Mouse (Mus musculus): Measurements from ENCODE around the gene Ccdc60. TPM values are rescaled to one million over a fixed set of nuclear protein-coding genes. Genes with fewer than 3 reads are reported as not detected.
"Not testable (repeated sequence)": the region's sequence is repeated elsewhere in the genome, so short reads cannot be mapped to it uniquely, and the experiment has no call there.

The Ccdc60 gene
- not detected in 2 replicates for polyA plus RNA-seq (2012; ENCODE audit: insufficient read depth, insufficient read length, missing spikeins)

DNA sequence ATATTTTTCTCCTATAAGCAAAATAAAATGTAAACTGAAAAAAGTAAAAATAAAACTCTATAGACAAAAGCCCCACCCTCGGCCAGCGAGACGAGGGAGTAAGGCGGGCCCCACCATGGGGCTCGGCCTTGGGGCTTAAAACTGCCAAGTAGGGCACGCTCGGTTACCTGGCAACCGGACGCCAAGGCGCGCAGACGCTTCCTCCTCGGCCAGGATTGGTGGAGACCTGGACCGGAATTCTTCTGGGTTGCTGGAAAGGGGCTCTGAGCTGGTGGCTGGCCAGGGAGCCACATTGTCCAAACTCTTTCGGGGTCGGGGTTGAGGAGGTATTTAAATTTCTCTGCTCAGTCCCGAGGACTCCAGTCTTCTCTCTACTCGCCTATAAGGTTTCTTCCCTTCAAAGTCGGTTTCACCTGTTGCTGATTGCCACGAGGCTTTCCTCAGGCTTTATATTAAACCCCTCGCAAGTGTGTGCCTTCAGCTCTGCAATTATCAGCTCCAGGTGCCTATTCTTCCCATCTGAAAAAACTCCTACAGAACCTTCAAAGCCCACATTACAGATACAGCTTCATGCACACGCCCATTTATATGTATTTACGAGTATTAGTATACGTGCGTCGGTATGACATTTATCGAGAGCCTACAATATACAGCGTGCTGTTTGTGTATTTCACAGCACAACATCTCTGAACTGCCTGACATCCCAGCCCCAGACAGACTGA, at the start of gene Ccdc60:
Ccdc60 (minus strand) TSS at position 137 of the 722 bp plus-strand sequence.
- TF ChIP-seq CTCF (IDR thresholded peaks at IDR 0.05; ENCODE audit: low read depth, low read length) (no peak), POLR2A (IDR thresholded peaks at IDR 0.05; ENCODE audit: borderline replicate concordance, low read depth, low read length) (no peak)
- no peak within 1 kb of the TSS for H3K27ac ChIP-seq (ENCODE audit: insufficient read depth, low read depth, low read length)
- no peak within 1 kb of the TSS for H3K4me3 ChIP-seq (ENCODE audit: insufficient read depth, low read length)
- H3K4me1 ChIP-seq (ENCODE audit: control insufficient read depth, insufficient read depth, low read length) = no peaks in the 10 kb centered on the region

DNA sequence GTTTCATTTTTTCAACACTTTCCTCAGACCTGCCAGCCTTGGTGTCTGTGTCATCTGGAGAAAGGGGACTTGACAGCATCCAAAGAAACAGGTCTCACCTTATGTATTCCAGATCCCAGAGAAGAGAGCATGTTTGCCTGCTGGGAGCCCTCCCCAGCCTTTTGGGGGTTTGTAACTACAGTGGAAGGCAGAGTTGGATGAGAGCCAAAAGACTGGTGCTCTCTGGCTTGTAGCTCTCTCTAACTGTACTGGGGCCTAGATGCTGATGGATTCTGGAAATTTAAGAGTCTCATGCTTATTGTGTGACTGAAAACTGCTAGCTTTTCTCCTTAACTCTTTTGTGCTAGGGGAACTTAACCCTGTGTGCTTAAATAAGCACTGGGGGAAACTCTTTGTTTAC, 47.4 kb upstream of the Ccdc60 start:
- no peak overlapping the region for H3K4me3 ChIP-seq (ENCODE audit: insufficient read depth, low read length)
- no peak for TF ChIP-seq POLR2A (IDR thresholded peaks at IDR 0.05; ENCODE audit: borderline replicate concordance, low read depth, low read length)
- TF ChIP-seq CTCF (IDR thresholded peaks at IDR 0.05; ENCODE audit: low read depth, low read length) = no peak
- no peaks in the 10 kb centered on the region for H3K4me1 ChIP-seq (ENCODE audit: control insufficient read depth, insufficient read depth, low read length)
- no peak overlapping the region for H3K27ac ChIP-seq (ENCODE audit: insufficient read depth, low read depth, low read length)

DNA sequence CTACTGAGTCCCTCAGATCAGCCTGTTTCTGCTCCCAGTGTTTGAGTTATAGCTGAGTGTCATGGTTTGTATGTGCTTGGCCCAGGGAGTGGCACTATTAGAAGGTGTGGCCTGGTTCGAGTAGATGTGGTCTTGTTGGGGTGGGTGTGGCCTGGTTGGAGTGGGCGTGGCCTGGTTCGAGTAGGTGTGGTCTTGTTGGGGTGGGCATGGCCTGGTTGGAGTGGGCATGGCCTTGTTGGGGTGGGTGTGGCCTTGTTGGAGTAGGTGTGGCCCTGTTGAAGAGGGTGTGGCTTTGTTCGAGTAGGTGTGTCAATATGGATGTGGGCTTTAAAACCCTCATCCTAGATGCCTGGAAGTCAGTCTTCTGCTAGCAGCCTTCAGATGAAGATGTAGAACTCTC, 40.1 kb upstream of the Ccdc60 start:
- H3K4me1 ChIP-seq (ENCODE audit: control insufficient read depth, insufficient read depth, low read length) = no peaks in the 10 kb centered on the region
- H3K27ac ChIP-seq (ENCODE audit: insufficient read depth, low read depth, low read length) = no peak overlapping the region
- no peak for TF ChIP-seq CTCF (IDR thresholded peaks at IDR 0.05; ENCODE audit: low read depth, low read length)
- no peak for TF ChIP-seq POLR2A (IDR thresholded peaks at IDR 0.05; ENCODE audit: borderline replicate concordance, low read depth, low read length)
- no peak overlapping the region for H3K4me3 ChIP-seq (ENCODE audit: insufficient read depth, low read length)

DNA sequence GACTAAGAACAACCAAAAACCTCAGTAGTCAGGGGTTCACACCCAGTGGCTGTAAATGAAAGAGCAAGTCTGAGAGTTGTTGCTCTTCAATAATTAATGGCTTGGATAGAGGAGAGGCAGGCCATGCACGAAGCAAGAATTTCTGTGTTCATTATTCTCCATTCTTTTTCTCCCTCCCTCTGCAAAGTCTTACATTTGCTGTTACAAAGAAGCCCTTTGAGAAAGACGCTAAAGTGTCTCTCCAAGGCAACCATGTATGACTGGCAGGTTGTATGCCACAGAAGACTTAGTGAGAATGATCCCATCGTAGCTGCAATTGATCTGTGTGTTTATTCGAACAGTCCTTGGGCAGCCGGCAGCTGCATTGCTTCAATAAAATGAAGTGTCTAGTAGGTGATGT, 34.6 kb upstream of the Ccdc60 start:
- H3K4me1 ChIP-seq (ENCODE audit: control insufficient read depth, insufficient read depth, low read length) = no peaks in the 10 kb centered on the region
- no peak overlapping the region for H3K27ac ChIP-seq (ENCODE audit: insufficient read depth, low read depth, low read length)
- H3K4me3 ChIP-seq (ENCODE audit: insufficient read depth, low read length) = no peak overlapping the region
- TF ChIP-seq CTCF (IDR thresholded peaks at IDR 0.05; ENCODE audit: low read depth, low read length) = no peak
- no peak for TF ChIP-seq POLR2A (IDR thresholded peaks at IDR 0.05; ENCODE audit: borderline replicate concordance, low read depth, low read length)

DNA sequence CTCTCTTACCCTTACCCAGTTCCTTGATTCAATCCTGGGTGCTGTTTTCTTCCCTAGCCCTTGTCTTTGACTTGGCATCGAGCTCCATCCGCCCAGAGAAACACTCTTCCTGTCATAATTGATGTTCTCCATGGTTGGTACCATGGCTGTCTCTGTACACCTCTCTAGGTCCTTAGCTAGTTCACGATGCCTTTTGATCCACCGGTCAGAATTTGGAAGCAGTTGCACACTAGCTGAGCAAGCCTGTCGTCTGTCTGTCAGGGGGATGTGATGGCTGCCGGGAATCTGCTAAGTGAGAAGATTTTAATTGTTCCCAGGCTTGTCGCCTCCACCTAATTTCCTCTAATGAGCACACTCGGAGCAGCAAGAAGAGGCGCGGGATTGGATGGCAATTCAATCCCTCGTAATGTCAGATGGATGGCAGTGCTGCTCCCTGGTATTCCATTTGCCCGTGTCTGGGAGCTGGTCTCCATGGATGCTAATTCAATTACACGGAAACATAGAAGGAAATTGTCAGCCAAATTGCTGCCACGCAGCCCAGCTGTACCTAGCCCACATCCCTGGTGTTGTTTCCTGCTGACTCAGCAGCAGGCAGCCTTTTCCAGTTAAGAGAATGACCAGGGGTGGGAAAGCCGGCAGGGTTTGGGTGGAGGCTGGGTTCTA, 33.7 kb upstream of the Ccdc60 start:
- H3K4me1 ChIP-seq (ENCODE audit: control insufficient read depth, insufficient read depth, low read length) = no peaks in the 10 kb centered on the region
- TF ChIP-seq POLR2A (IDR thresholded peaks at IDR 0.05; ENCODE audit: borderline replicate concordance, low read depth, low read length) (no peak), CTCF (IDR thresholded peaks at IDR 0.05; ENCODE audit: low read depth, low read length) (no peak)
- H3K4me3 ChIP-seq (ENCODE audit: insufficient read depth, low read length) = no peak overlapping the region
- H3K27ac ChIP-seq (ENCODE audit: insufficient read depth, low read depth, low read length) = no peak overlapping the region

DNA sequence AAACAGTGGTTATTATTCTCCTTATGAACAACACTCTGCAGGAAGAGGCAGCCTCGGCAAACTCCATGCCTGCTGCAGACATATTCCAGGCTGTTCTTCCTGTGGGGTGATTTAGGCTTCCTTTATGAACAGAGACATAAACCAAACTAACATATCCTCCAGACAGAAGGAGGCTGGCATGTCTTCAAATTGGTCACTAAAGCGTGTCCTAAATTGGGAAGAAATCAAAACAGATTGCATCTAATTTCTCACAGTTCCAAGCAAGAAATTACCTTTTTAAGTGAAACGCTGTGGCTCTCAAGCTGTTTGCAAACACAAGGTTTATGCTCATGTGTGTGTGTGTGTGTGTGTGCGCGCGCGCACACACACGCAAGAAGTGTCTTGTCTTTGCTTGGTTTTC, 24.9 kb upstream of the Ccdc60 start:
- TF ChIP-seq CTCF (IDR thresholded peaks at IDR 0.05; ENCODE audit: low read depth, low read length) (no peak), POLR2A (IDR thresholded peaks at IDR 0.05; ENCODE audit: borderline replicate concordance, low read depth, low read length) (no peak)
- Histone ChIP-seq H3K4me3 (ENCODE audit: insufficient read depth, low read length) (no peak overlapping the region), H3K27ac (ENCODE audit: insufficient read depth, low read depth, low read length) (no peak overlapping the region), H3K4me1 (ENCODE audit: control insufficient read depth, insufficient read depth, low read length) (no peaks in the 10 kb centered on the region)

DNA sequence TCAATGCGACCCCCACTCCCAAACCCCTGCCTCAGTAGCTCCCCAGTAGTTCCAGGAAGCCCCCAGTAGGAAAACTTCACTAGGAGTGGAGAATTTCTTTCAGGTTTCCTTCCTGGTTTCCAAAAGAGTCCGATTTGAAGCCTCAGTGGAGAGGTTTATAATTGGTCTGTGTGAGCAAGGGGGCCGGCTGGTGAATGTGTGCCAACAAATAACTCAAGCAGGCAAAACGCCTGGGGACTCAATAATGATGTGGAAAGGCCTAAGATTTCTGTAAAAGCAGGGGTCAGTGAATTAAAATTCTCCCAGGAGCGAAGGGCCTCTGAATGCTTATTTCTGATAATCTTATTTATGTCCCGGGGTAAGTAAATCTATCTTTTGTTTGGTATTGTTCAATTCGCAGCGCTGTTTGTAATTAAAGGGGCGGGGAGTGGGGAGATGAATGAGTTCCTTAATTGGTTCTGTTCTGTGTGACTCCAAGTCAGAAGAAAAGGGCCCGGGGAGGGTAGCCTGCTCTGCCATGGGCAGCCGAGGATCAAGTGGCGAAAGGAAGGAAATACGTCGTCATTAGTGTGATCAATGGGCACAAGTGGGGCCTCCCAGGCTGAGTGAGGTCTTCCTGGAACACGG, 23.4 kb upstream of the Ccdc60 start:
- H3K4me3 ChIP-seq (ENCODE audit: insufficient read depth, low read length) = no peak overlapping the region
- no peaks in the 10 kb centered on the region for H3K4me1 ChIP-seq (ENCODE audit: control insufficient read depth, insufficient read depth, low read length)
- TF ChIP-seq CTCF (IDR thresholded peaks at IDR 0.05; ENCODE audit: low read depth, low read length) = no peak
- no peak for TF ChIP-seq POLR2A (IDR thresholded peaks at IDR 0.05; ENCODE audit: borderline replicate concordance, low read depth, low read length)
- H3K27ac ChIP-seq (ENCODE audit: insufficient read depth, low read depth, low read length) = no peak overlapping the region

DNA sequence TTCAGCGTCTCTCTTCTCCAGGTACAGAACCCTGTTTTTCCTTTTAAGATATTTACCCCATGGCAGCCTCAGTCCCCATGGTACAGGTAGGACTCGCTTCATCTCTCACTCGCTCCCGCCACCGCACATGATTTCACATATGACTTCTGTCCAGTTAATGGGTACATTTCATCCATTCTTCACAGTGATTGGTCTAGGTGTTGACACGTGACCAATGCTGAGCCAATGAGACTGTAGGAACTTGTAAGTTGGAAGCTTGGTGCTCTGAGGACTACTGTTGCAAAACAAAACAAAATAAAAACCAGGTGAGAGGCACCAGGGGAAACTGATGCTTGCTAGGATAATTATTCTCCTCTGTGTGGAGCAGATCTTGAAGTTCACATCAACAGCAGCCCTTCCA, 22.9 kb upstream of the Ccdc60 start:
- Histone ChIP-seq H3K4me3 (ENCODE audit: insufficient read depth, low read length) (no peak overlapping the region), H3K27ac (ENCODE audit: insufficient read depth, low read depth, low read length) (no peak overlapping the region), H3K4me1 (ENCODE audit: control insufficient read depth, insufficient read depth, low read length) (no peaks in the 10 kb centered on the region)
- TF ChIP-seq CTCF (IDR thresholded peaks at IDR 0.05; ENCODE audit: low read depth, low read length) = no peak
- TF ChIP-seq POLR2A (IDR thresholded peaks at IDR 0.05; ENCODE audit: borderline replicate concordance, low read depth, low read length) = no peak

DNA sequence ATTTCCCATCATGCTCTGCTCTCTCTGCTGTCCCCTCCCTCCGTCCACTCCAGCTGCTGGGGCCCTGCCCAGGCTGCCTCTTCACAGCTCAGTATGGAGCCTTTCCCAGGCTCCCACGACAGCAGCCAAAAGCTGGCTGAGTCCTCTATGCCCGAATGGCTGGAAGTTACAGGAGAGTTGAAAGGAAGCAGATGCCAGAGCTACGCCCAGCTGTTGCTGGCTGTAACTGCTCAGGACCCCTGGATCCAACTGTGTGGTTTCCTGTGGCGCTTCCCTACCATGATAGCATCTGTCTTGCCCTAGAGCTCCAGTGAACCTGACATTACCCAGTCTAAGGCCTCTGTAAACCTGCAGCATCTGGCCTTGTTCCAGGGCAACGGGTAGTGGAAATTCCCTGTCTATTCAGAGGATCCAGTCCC, 20.6 kb upstream of the Ccdc60 start:
- Histone ChIP-seq H3K4me1 (ENCODE audit: control insufficient read depth, insufficient read depth, low read length) (no peaks in the 10 kb centered on the region), H3K27ac (ENCODE audit: insufficient read depth, low read depth, low read length) (no peak overlapping the region), H3K4me3 (ENCODE audit: insufficient read depth, low read length) (no peak overlapping the region)
- TF ChIP-seq CTCF (IDR thresholded peaks at IDR 0.05; ENCODE audit: low read depth, low read length) (no peak), POLR2A (IDR thresholded peaks at IDR 0.05; ENCODE audit: borderline replicate concordance, low read depth, low read length) (no peak)

DNA sequence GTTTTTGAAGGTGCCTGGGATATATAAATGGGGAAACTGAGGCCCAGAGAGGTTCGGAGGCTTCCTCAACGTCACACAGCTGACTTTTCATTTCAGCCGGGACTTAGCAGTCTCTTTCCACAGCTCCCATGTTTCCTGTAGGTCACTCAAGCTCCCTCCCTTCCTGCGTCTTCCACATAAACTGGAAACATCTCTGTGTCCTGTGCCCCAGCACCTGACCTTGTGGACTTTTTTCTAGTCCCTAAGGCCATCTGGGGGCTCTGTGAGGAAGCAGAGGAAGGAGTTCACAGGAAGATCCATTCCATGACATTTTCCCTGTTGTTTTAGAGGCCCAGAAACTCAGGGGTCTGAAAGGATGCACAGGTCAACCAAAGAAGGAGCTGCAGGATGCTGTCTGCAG, 16.8 kb upstream of the Ccdc60 start:
- Histone ChIP-seq H3K4me1 (ENCODE audit: control insufficient read depth, insufficient read depth, low read length) (no peaks in the 10 kb centered on the region), H3K27ac (ENCODE audit: insufficient read depth, low read depth, low read length) (no peak overlapping the region), H3K4me3 (ENCODE audit: insufficient read depth, low read length) (no peak overlapping the region)
- TF ChIP-seq POLR2A (IDR thresholded peaks at IDR 0.05; ENCODE audit: borderline replicate concordance, low read depth, low read length) (no peak), CTCF (IDR thresholded peaks at IDR 0.05; ENCODE audit: low read depth, low read length) (no peak)

DNA sequence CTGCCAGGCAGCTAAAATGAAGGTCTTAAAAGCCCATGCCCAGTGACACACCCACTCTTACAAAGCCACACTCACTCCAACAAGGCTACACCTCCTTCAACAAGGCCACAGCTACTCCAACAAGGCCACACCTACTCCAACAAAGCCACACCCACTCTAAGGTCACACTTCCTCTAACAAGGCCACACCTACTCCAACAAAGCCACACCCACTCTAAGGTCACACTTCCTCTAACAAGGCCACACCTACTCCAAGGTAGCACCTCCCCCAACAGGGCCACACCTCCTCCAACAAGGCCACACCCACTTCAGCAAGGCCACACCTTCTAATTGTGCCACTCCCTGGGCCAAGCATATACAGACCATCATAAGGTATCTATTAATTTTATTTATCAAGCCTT, 16.4 kb upstream of the Ccdc60 start:
- H3K4me3 ChIP-seq (ENCODE audit: insufficient read depth, low read length); H3K4me1 ChIP-seq (ENCODE audit: control insufficient read depth, insufficient read depth, low read length); H3K27ac ChIP-seq (ENCODE audit: insufficient read depth, low read depth, low read length): not testable (repeated sequence)
